Mouse (Mus musculus): ENCODE results near the gene Olfr275. TPM values are rescaled to one million over a fixed set of nuclear protein-coding genes. Genes with fewer than 3 reads are reported as not detected.
"Not testable (repeated sequence)": the region's sequence is repeated elsewhere in the genome, so short reads cannot be mapped to it uniquely, and the experiment has no call there.

The Olfr275 gene
- total RNA-seq (2017): not detected in 2 replicates

DNA sequence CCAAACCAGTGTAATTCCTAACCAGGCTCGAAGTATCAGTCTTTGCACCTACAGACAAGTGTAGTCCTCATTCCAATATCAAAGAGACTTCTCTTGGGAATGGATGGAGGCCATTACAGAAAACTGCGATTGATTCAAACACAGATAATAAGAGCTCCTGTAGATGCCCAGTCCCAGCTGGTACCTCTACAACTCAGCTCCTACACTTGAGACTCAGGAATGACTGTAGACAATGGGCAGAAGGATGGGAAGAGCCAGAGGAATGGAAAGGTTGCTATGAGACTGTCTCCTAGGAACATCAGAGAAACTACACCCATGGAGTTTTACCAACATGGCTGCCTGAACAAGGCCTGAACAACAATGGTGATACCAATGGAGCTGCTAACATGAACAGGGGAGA is at the start of gene Olfr275:
Gene Olfr275, plus strand, starts transcription at position 301 of the 400 bp plus-strand sequence.
- ATAC-seq (replicated peaks in 1 of 2; ENCODE audit: insufficient read depth in 1 of 2, low FRiP score in 2 of 2, low TSS enrichment in 1 of 2, low read depth in 1 of 2, poor library complexity in 2 of 2, severe bottlenecking in 2 of 2): no peak

DNA sequence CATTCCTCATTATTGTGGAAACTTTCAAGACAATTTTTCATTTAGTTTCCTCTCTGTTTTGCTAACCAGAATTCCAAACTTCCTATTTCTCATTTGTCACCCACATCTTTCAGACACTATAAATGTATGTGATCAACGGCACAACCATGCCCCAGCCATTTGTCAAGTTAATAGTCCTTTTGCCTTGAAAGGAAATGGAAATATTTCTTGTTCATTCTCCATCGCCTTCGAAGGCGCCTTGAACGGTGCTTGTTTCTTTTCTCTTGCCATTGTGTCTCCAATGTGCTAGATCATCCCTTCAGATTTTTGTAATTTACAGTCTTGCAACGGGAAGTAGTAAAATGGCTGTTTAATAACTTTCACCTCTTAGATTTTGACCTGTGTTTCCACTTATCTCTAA is 48.8 kb upstream of the Olfr275 start:
- no peak for ATAC-seq (replicated peaks in 1 of 2; ENCODE audit: insufficient read depth in 1 of 2, low FRiP score in 2 of 2, low TSS enrichment in 1 of 2, low read depth in 1 of 2, poor library complexity in 2 of 2, severe bottlenecking in 2 of 2)

DNA sequence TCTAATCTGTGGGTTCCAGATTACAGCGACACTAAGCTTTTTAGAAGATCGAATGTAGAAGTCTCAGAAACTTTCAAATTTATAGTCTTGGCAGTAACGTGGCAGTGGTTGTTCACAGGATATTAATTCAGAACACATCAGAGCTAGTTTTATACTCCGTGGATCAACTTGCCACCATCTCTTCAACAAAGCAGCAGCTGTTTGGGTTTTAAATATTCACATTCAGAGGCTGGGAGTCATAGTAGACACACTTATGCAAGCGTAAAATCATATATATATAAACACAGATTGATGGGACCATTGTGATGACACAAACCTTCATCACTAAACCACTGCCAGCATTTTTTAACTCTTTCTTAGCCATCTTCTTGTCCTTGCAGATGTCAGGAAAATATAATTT is 42.2 kb upstream of the Olfr275 start:
- ATAC-seq (replicated peaks in 1 of 2; ENCODE audit: insufficient read depth in 1 of 2, low FRiP score in 2 of 2, low TSS enrichment in 1 of 2, low read depth in 1 of 2, poor library complexity in 2 of 2, severe bottlenecking in 2 of 2): no peak

DNA sequence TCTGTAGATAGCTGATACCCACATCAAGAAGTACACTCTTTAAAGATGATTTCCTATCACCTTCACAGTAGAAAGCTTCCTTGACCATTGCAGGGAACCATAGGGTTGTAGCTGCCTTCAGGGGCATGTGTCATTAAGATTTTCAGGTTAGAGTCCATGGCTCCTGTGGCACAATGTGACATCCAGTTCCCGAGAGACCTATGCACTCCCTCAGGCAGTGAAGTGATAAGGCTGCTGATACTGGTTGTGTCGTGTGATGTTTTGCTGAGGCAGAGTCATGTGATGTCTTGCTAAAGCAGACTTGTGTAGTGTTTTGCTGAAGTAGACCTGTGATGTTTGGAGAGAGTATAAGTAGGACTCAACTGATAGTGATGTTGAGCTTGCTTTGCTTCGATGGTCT is 14.4 kb upstream of the Olfr275 start:
- ATAC-seq (replicated peaks in 1 of 2; ENCODE audit: insufficient read depth in 1 of 2, low FRiP score in 2 of 2, low TSS enrichment in 1 of 2, low read depth in 1 of 2, poor library complexity in 2 of 2, severe bottlenecking in 2 of 2): no peak

DNA sequence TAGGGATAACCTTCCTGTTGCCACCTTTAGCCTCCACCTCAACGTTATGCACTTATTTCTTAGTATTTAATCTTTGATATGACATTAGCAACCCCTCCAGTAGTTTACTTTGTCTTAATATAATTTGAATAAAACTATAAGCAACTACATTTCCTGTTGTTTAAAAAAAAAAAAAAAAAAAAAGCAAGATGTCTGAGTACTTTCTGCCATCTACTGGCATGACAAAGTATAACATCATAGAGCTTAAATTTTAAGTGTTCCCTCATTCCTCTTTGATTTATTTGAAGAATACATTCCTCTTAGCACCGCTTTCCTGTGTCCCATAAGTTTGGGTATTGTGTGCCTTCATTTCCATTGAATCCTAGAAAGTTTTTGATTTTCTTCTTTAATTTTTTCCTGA is 2.5 kb upstream of the Olfr275 start:
- ATAC-seq (replicated peaks in 1 of 2; ENCODE audit: insufficient read depth in 1 of 2, low FRiP score in 2 of 2, low TSS enrichment in 1 of 2, low read depth in 1 of 2, poor library complexity in 2 of 2, severe bottlenecking in 2 of 2): no peak

DNA sequence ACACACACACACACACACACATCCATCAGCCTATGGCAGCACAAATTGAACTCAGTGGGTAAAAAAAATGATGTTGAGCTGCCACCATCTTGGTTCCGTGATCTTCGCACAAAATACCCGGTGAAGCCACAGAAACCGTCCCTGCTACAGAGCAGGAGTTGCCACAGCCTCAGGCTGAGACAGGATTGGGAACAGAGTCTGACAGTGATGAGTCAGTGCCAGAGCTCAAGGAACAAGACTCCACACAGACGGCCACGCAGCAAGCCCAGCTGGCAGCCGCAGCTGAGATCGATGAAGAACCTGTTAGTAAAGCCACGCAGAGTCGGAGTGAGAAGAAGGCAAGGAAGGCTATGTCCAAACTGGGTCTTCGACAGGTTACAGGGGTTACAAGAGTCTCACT is 7.0 kb downstream of the Olfr275 start:
- ATAC-seq (replicated peaks in 1 of 2; ENCODE audit: insufficient read depth in 1 of 2, low FRiP score in 2 of 2, low TSS enrichment in 1 of 2, low read depth in 1 of 2, poor library complexity in 2 of 2, severe bottlenecking in 2 of 2): no peak

DNA sequence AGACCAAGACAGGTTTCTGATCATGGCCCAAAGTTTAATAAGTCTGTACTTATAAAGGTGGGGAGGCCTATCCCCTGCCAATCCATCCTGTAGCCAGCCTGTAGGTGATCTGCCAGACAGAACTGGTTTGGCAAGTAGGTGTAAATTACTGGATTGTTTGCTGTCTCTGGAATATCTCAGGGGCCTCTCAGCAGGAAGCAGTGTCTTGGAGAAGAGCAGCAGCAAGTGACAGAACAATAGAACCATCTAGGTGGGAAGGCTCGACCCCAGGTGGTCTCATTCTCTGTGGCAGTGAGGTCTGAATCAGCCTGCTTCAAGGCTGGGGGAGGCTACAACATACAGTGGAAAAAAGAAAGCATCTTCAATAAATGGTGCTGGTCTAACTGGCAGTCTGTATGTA is 31.0 kb downstream of the Olfr275 start:
- ATAC-seq (replicated peaks in 1 of 2; ENCODE audit: insufficient read depth in 1 of 2, low FRiP score in 2 of 2, low TSS enrichment in 1 of 2, low read depth in 1 of 2, poor library complexity in 2 of 2, severe bottlenecking in 2 of 2): not testable (repeated sequence)

DNA sequence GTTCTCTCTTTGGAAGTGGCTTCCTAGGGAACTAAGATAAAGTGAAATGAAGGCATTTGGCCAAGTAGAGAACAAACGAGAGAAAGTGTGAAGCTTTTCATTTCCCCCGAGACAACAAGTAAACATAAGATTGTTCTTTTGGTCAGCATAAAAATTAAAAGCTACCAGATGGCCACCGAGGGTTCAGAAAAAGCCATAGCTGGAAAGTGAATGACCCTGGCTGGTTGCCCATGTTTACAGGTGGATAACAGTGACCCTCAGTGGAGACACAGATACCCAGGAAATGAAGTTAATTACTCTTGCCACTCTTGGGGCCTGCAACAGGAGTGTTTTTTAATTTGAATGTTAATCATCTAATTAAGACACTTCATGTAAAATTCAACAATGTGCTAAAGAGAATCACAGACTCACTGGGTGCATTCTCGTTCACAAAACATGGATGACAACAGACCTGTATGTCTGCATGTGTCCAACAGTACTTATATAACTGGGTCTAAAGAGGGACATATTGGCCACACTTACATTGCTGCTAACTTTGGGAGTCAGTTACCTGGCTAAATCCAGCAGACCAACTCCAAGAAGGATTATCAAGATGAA is 34.7 kb downstream of the Olfr275 start:
- ATAC-seq (replicated peaks in 1 of 2; ENCODE audit: insufficient read depth in 1 of 2, low FRiP score in 2 of 2, low TSS enrichment in 1 of 2, low read depth in 1 of 2, poor library complexity in 2 of 2, severe bottlenecking in 2 of 2): no peak

DNA sequence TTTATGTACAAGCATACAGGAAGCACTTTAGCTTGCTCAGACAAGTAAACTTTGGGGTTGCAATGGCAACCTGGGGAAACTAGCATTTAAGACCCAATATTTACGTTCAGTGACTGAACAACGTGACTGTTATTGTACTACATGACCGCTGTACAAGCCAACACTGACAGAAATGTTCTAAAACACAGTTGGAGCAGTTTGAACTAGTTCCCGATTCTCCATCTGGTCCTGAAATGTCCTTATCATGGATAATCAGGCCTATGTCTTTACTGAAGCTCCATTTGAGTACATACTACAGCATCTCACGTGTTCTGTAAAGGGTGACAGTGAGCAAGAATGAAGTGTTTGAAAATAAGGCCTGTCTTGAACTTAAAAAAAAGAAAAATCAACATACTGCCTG is 35.3 kb downstream of the Olfr275 start:
- no peak for ATAC-seq (replicated peaks in 1 of 2; ENCODE audit: insufficient read depth in 1 of 2, low FRiP score in 2 of 2, low TSS enrichment in 1 of 2, low read depth in 1 of 2, poor library complexity in 2 of 2, severe bottlenecking in 2 of 2)

DNA sequence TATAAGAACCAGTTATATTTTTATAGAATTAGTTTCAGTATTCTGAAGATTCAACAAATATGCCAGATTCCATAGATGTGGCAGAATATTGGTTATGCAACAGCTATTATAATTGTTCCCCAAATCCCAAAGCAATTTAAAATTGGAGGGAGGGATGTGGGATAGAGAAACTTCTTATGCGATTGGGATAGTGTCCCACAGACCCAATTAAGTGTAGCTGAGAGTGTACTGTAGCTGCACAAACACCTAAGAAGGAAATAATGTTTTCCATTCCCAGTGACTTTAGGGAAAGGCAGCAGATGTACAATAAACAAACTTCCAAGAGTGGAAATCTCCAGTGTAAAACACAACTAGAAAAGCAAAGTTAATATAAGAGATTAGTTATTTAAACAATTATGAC is 44.7 kb downstream of the Olfr275 start, which contains the start of gene Olfr273:
Gene Olfr273, minus strand, starts transcription at position 101 of the 400 bp plus-strand sequence.
- ATAC-seq (replicated peaks in 1 of 2; ENCODE audit: insufficient read depth in 1 of 2, low FRiP score in 2 of 2, low TSS enrichment in 1 of 2, low read depth in 1 of 2, poor library complexity in 2 of 2, severe bottlenecking in 2 of 2): no peak

DNA sequence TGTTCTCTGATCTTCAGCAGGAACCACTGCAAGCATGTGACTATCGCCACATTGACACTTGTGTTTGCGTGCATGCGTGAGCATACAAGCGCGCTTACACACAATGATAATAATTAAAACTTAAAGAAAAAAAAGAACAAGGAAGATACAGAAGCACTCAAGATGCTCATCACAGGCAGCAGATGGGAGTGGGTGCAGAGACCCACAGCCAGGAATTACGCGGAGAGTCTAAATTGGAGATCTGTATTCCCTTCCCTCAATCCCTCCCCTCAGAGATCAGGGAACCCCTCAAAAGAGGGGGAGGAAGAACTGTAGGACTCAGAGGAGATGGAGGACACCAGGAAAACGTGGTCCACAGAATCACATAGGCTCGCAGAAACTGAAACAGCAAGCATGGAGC is 49.8 kb downstream of the Olfr275 start:
- no peak for ATAC-seq (replicated peaks in 1 of 2; ENCODE audit: insufficient read depth in 1 of 2, low FRiP score in 2 of 2, low TSS enrichment in 1 of 2, low read depth in 1 of 2, poor library complexity in 2 of 2, severe bottlenecking in 2 of 2)

Other genes with a start within 250 kb of the Olfr275 start
- not detected in 2 replicates for gene Toporsl, start 218.3 kb upstream of the Olfr275 start, total RNA-seq (2017)
- not detected in 2 replicates for gene Olfr273, start 44.6 kb downstream of the Olfr275 start, total RNA-seq (2017)
- not detected in 2 replicates for gene Olfr272, start 104.6 kb downstream of the Olfr275 start, total RNA-seq (2017)
- gene Olfr270, start 149.9 kb downstream of the Olfr275 start, total RNA-seq (2017): not detected in 2 replicates
- gene Nipsnap3a, start 174.7 kb downstream of the Olfr275 start, total RNA-seq (2017): not detected in 2 replicates
- gene Nipsnap3b, start 197.3 kb downstream of the Olfr275 start, total RNA-seq (2017): 44.4 and 65.6 TPM in 2 replicates